Mouse (Mus musculus) intestine, postnatal 0 days (tissue): ENCODE results near the gene Cdkl4. TPM values are rescaled to one million over a fixed set of nuclear protein-coding genes. Genes with fewer than 3 reads are reported as not detected.

ENCODE experiments used
- ATAC-seq: fragments of 200-750 bp; cut with Nextera tagmentation; 2 replicates; pipeline ENCODE4 v1.8.0; 2017; ENCODE audit warnings: mild to moderate bottlenecking, moderate TSS enrichment, moderate library complexity
- H3K27ac ChIP-seq: fragments of 300-500 bp; sonication (generic); 2 replicates; pipeline ENCODE4 v1.5.1; 2014; ENCODE audit warnings: mild to moderate bottlenecking, low read depth, low read length, moderate library complexity
- H3K27me3 ChIP-seq: fragments of 300-500 bp; sonication (generic); replicated peaks from 2 replicates; pipeline ENCODE4 v1.6.1; 2014; ENCODE audit warnings: low read length, mixed read lengths; ENCODE audit not compliant: control insufficient read depth, insufficient read depth
- H3K36me3 ChIP-seq: fragments of 300-500 bp; sonication (generic); 2 replicates; pipeline ENCODE4 v1.6.1; 2014; ENCODE audit warnings: mild to moderate bottlenecking, moderate library complexity; ENCODE audit not compliant: control insufficient read depth, insufficient read depth
- H3K4me1 ChIP-seq: fragments of 300-500 bp; sonication (generic); replicated peaks from 2 replicates; pipeline ENCODE4 v1.6.1; 2014; ENCODE audit warnings: antibody characterized with exemption, low read length, mixed read lengths; ENCODE audit not compliant: control insufficient read depth, insufficient read depth
- H3K4me2 ChIP-seq: fragments of 300-500 bp; sonication (generic); replicated peaks from 2 replicates; pipeline ENCODE4 v1.6.1; 2014; ENCODE audit warnings: low read depth, mild to moderate bottlenecking, moderate library complexity
- H3K4me3 ChIP-seq: fragments of 300-500 bp; sonication (generic); 2 replicates; pipeline ENCODE4 v1.5.1; 2014; ENCODE audit warnings: low read depth, low read length
- H3K9ac ChIP-seq: fragments of 300-500 bp; sonication (generic); 2 replicates; pipeline ENCODE4 v1.6.1; 2014; ENCODE audit warnings: mild to moderate bottlenecking, low read depth, low read length
- H3K9me3 ChIP-seq: fragments of 300-500 bp; sonication (generic); 2 replicates; pipeline ENCODE4 v1.6.1; 2016; ENCODE audit warnings: mixed run types; ENCODE audit not compliant: control insufficient read depth
- CTCF ChIP-seq: sonication (generic); IDR thresholded peaks from 2 replicates; pipeline ENCODE4 v1.5.1; 2016; ENCODE audit warnings: low read depth, mild to moderate bottlenecking, control low read depth, antibody characterized with exemption, moderate library complexity
- WGBS: fragments of 180-500 bp; shearing (Covaris S2); extraction: QIAGEN DNeasy Blood & Tissue Kit; methylation state at CpG from one replicate; pipeline ENCODE4 v1.1.7; 2014; 5-methylcytosine and 5-hydroxymethylcytosine counted together
- polyA plus RNA-seq: library from polyadenylated mRNA; unstranded; fragments of >200 nt; fragmentation: Nextera tagmentation; extraction: Ambion mirVana; gene quantifications from 2 replicates; pipeline ENCODE4 v1.2.1, GENCODE M21; 2015

Gene Cdkl4
- polyA plus RNA-seq, 1 experiment from 2014 or later = 0.12 TPM

DNA sequence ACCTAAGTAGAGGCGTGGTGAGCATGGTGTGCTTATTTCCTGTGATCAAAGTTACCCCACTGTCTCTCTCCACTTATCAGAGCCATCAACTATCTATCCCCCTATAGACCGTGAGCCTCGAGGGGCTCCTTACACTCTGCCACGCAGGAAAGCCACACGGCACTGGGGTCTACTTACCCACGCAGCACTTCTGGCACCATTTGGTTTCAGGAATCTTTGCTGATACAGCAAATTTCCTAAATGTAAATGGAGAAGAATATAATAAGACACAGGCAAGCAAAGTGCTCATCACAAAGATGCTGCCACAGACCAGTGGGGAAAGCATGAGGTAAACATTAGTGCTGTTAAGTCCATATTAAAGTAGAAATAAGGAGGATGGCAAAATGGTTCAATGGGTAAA lies 26.2 kb upstream of the Cdkl4 start:
- Histone ChIP-seq H3K9me3 (no peaks in the 10 kb centered on the region), H3K36me3 (peaks cover 87% of the 10 kb centered on the region), H3K4me1 (no peaks in the 10 kb centered on the region), H3K4me3 (no peak overlapping the region), H3K27ac (no peak overlapping the region), H3K4me2 (no peak overlapping the region), H3K27me3 (no peaks in the 10 kb centered on the region), H3K9ac (no peak overlapping the region)
- no peak for ATAC-seq
- TF ChIP-seq CTCF = no peak
- 90% methylated on average over 6 of the region's 6 CpGs for WGBS

DNA sequence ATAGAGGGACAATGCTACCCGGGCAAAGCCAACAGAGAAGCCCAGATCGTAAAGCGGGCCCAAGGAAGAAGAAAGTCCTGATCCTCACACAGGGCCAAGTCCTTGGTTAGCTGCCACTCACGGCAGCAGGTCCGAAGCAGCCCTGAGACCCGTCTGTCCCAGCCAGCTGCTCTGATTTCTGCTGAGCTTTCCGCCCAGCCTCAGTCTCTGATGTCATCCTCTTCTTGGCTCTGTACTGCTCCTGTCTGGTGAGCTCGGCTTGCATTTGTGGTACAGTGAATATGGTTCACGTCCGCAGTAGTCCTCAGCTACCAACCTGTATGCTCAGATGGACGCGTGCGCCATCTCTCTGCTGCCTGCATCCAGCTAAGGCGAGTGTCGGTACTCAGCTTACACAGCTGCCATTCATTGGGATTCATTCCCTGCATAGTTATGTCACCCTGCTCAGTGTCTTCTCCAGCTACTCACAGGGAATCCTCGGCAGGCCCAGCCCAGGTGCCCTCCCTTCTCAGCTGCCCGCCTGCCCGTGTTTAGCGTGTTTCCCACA lies 25.5 kb upstream of the Cdkl4 start:
- Histone ChIP-seq H3K4me2 (no peak overlapping the region), H3K4me3 (no peak overlapping the region), H3K4me1 (no peaks in the 10 kb centered on the region), H3K36me3 (peaks cover 80% of the 10 kb centered on the region), H3K9ac (no peak overlapping the region), H3K27ac (no peak overlapping the region), H3K27me3 (no peaks in the 10 kb centered on the region), H3K9me3 (no peaks in the 10 kb centered on the region)
- 90% methylated on average over 19 of the region's 19 CpGs for WGBS
- ATAC-seq = no peak
- TF ChIP-seq CTCF = no peak

DNA sequence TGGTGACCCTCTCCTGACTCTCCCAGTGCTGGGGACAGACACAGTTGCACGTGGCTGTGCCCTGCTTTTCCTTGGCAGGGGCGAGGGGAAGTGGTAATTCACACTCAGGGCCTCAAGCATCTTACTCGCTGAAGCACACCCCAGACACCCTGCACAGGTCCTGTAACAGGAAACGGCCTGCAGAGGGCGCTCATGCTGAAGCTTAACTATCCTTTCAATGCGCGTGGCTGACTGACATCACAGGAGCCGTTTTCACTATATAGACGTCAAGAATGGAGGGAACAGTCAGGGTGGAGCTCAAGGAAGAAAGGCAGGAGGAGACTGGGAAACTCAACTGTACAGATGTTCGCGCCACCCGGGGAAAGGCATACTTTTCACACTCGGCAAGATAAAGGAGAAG lies 23.8 kb upstream of the Cdkl4 start:
- WGBS = 70% methylated on average over 13 of the region's 13 CpGs
- ATAC-seq = peak; percentile 28; the same call in 1 of the 2 replicates
- peaks cover 77% of the 10 kb centered on the region for H3K36me3 ChIP-seq

DNA sequence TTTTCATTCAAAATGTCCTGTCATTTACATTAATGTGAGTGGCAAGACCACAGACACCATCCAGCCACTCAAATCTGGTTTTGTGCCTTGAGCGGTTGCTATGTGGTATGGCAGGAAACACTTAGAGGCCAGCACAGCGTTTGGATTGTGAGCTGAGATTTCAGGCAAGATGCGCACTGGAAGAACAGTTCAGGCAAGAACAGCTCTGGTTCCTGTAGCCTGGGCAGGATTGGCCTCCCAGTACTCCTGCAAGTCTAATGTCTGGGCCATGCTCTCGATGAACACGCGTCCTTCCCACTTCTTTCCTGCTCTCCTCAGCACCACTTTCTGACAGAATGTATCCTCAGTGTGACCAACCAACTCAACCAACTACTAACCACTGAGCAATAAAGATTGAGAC lies 5.4 kb upstream of the Cdkl4 start:
- 98% methylated on average over 6 of the region's 6 CpGs for WGBS
- no peak overlapping the region for H3K9ac ChIP-seq
- ATAC-seq = no peak
- no peak overlapping the region for H3K27ac ChIP-seq
- no peak overlapping the region for H3K4me3 ChIP-seq
- H3K4me1 ChIP-seq = no peaks in the 10 kb centered on the region
- no peak overlapping the region for H3K4me2 ChIP-seq
- no peaks in the 10 kb centered on the region for H3K9me3 ChIP-seq
- no peaks in the 10 kb centered on the region for H3K27me3 ChIP-seq
- no peak for TF ChIP-seq CTCF
- peaks cover 39% of the 10 kb centered on the region for H3K36me3 ChIP-seq

More for the DNA sequence above, 23.8 kb upstream of the Cdkl4 start:
- no peak overlapping the region for H3K9ac ChIP-seq
- H3K4me3 ChIP-seq = no peak overlapping the region
- H3K4me1 ChIP-seq = no peaks in the 10 kb centered on the region
- peak; percentile 67 for TF ChIP-seq CTCF
- H3K4me2 ChIP-seq = no peak overlapping the region
- H3K27me3 ChIP-seq = no peaks in the 10 kb centered on the region
- H3K9me3 ChIP-seq = no peaks in the 10 kb centered on the region
- no peak overlapping the region for H3K27ac ChIP-seq

DNA sequence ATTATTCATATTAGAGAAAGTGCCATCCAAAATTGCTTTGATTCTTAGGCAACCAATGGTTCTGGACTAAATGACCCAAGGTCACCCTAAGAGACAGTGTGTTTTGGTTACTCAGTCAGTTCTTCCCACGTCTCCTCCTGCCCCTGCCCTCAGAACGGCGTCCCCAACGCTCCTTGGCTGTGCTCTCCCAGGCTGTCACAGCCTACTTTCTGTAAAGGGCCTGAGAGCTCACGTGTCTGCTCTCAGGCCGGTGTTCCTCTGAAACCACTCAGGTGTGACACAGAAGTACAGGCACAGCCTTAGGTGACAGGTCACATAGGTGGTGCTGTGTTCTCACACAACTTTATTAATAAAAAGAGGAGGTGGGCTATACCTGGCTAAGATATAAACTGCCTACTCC lies 2.3 kb upstream of the Cdkl4 start:
- H3K9ac ChIP-seq = no peak overlapping the region
- no peak for ATAC-seq
- no peak overlapping the region for H3K4me3 ChIP-seq
- 82% methylated on average over 6 of the region's 6 CpGs for WGBS
- no peak overlapping the region for H3K27ac ChIP-seq
- peaks cover 33% of the 10 kb centered on the region for H3K36me3 ChIP-seq
- TF ChIP-seq CTCF = no peak
- no peak overlapping the region for H3K4me2 ChIP-seq
- no peaks in the 10 kb centered on the region for H3K4me1 ChIP-seq
- H3K27me3 ChIP-seq = no peaks in the 10 kb centered on the region
- H3K9me3 ChIP-seq = no peaks in the 10 kb centered on the region

DNA sequence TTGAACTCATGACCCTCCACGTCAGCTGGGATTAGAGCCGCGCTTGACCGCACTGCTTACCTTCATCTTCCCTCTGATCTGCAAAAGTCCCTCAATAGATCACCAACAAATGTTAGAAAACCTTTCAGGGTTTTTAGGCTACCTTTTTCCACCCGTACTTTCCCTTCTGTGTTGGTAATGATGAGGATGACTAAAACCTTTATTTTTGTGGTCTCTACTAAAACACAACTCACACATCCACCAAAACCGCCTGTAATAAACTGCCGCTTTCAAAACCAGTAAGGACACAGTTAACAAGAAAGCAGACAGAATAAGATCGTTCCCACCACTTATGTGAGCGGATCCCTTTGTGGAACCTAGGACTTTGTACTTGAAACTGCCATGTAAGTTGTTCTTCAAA lies 1.5 kb upstream of the Cdkl4 start:
- TF ChIP-seq CTCF = no peak
- no peaks in the 10 kb centered on the region for H3K9me3 ChIP-seq
- H3K27me3 ChIP-seq = no peaks in the 10 kb centered on the region
- peaks cover 25% of the 10 kb centered on the region for H3K36me3 ChIP-seq
- no peak overlapping the region for H3K4me3 ChIP-seq
- no peak for ATAC-seq
- WGBS = 89% methylated on average over 9 of the region's 9 CpGs
- H3K4me1 ChIP-seq = no peaks in the 10 kb centered on the region
- no peak overlapping the region for H3K4me2 ChIP-seq
- H3K9ac ChIP-seq = no peak overlapping the region
- no peak overlapping the region for H3K27ac ChIP-seq

DNA sequence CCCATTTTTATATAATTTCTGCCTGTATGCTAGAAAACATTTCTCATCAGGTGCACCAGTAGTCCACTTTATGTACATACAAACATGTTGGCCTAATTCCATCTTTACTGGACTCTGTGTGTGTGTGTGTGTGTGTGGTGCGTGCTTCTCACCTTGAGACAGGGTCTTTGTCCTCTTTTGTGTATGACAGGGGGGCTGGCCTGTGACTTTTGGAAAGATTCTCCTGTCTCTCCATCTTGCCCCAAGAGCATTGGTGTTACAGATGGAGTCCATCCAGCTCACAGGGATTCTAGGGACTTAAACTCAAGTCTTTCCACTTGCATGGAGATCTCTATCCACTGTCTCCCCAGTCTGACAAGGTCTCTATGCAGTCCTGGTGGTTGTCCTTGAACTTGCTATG lies 428 bp upstream of the Cdkl4 start:
- Histone ChIP-seq H3K9me3 (no peaks in the 10 kb centered on the region), H3K27me3 (no peaks in the 10 kb centered on the region), H3K4me1 (no peaks in the 10 kb centered on the region), H3K9ac (no peak overlapping the region), H3K36me3 (peaks cover 17% of the 10 kb centered on the region), H3K4me2 (no peak overlapping the region), H3K4me3 (no peak overlapping the region), H3K27ac (no peak overlapping the region)
- no peak for TF ChIP-seq CTCF
- WGBS = 93% methylated on average over 1 of the region's 1 CpGs
- ATAC-seq = no peak
